Mouse (Mus musculus): Measurements from ENCODE around the gene Diras1.

The Diras1 gene

DNA sequence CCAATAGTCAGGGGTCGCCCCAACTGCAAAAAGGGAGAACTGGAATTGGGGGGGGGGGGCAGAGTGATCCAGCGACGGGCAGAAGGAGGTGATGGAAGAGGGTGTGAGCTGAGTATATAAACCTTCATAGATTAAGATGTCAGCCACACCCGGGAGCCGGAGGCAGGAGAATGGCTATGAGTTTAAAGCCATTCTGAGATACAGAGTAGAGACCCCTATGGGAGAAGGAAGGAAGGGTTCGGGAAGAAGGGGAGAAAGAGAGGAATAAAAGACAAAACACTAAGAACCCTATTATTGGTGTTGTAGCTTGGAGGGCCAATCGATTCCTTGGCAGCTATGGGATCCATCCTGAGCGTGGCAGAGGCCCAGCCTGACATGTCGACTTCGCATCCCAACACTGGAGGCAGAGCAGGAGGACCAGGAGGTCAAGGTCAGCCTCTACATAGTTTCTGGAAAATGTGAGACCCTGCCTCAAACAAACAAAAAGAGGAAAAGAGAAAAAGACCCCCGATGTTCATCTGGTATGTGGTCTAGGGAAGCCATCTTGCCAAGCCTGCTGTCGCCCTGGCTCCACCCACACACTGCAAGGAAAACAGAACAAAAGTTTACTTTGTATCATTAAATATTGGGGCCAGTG lies at the start of gene Diras1:
TSS of gene Diras1 (minus strand) at position 24 of the 637 bp plus-strand sequence.
- TF ChIP-seq GATA4 (IDR thresholded peaks at IDR 0.05; ENCODE audit: insufficient replicate concordance, low read length), result no peak

DNA sequence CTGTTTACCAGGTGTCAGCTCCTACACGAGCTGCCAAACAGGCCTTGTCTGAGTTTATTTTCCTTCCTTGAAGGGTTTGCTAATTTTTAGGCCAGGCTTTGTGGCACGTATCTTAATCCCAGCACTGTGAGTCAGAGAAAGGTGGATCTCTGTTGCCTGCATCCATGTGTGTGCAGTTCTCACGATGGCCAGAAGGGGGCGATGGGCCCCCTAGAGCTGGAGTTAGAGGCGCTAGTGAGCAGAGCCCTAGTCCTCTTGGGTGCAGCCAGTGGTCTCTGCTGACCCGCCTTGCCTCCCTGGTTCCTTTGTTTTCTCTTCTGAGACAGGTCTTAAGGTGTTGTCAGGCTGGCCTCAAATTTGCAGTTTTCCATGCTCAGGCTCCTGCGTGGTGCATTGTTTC lies 48.0 kb upstream of the Diras1 start:
- no peak for TF ChIP-seq GATA4 (IDR thresholded peaks at IDR 0.05; ENCODE audit: insufficient replicate concordance, low read length)

DNA sequence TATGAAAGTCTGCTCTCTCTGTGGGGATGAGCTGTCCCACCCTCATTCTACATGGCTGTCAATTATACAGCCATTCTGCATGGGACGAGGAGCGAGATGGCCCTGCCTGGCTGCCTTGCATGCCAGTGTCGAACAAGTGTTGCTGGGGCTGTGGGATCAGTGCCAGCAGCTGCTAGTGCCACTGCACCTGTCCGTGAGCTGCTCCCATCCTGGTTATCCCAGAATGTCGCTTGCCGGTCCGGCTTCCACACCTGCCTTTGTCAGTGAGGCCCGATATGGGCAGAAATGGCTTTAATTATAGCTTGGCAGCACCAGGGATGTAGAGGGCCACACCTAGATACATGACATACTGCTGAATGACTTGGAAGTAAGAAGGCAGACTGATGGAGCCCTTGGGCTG lies 46.8 kb upstream of the Diras1 start:
- no peak for TF ChIP-seq GATA4 (IDR thresholded peaks at IDR 0.05; ENCODE audit: insufficient replicate concordance, low read length)

GRCm38 (mm10) chr10:81069836-81070235 lies 44.4 kb upstream of the Diras1 start, which contains the start of gene Thop1:
Thop1 (plus strand) TSS chr10:81070035.
- no peak; the same call in 1 of the 2 replicates for TF ChIP-seq GATA4 (IDR thresholded peaks at IDR 0.05; ENCODE audit: insufficient replicate concordance, low read length)

GRCm38 (mm10) chr10:81068706-81069105 lies 43.2 kb upstream of the Diras1 start:
- TF ChIP-seq GATA4 (IDR thresholded peaks at IDR 0.05; ENCODE audit: insufficient replicate concordance, low read length), result no peak

DNA sequence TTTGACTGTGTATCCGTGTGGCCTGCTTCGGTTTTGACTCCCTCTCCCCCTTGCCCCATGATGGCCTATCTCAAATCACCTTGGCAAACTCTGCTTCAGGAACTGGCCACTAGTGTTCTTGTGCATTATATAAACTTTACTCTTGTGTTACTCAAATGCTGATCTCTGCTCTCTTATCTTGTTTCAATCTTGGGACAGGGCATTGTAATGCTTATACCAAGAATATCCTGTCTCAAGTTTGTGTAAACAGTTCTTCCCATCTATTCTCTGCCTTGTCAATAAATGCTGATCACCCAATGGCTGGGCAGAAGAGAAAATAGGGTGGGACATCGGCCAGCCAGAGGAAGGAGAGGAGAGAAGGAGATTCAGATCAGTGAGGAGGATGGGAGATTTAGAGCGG lies 37.2 kb upstream of the Diras1 start:
- TF ChIP-seq GATA4 (IDR thresholded peaks at IDR 0.05; ENCODE audit: insufficient replicate concordance, low read length), result no peak

- no peak; the same call in 1 of the 2 replicates for TF ChIP-seq GATA4 (IDR thresholded peaks at IDR 0.05; ENCODE audit: insufficient replicate concordance, low read length)
These were observed 34.4 kb upstream of the Diras1 start, which contains the start of gene Sgta for GRCm38 (mm10) chr10:81059603-81060543. Sgta (minus strand) TSS chr10:81060181.

GRCm38 (mm10) chr10:81058896-81059295 lies 33.4 kb upstream of the Diras1 start:
- TF ChIP-seq GATA4 (IDR thresholded peaks at IDR 0.05; ENCODE audit: insufficient replicate concordance, low read length), result no peak

GRCm38 (mm10) chr10:81057406-81058130 lies 32.1 kb upstream of the Diras1 start:
- no peak for TF ChIP-seq GATA4 (IDR thresholded peaks at IDR 0.05; ENCODE audit: insufficient replicate concordance, low read length)

DNA sequence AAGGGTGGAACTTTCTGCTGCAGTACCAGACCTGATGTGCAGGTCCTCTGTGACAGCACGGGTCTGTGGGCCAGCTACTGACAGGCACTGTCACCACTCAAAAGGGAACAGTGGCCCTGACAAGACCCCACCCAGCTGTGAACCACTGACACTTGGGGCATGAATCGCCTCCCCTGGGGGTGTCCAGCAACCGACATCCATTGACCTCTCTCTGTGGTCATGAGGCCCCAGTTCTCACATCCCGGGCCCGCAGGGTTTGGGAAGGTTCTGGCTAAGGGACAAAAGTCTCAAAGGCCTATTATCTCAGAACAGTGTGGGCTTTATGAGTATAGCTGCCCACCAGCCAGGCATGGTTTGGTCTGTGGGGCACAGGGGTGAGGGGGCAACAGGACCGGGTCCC lies 29.7 kb upstream of the Diras1 start:
- no peak for TF ChIP-seq GATA4 (IDR thresholded peaks at IDR 0.05; ENCODE audit: insufficient replicate concordance, low read length)

DNA sequence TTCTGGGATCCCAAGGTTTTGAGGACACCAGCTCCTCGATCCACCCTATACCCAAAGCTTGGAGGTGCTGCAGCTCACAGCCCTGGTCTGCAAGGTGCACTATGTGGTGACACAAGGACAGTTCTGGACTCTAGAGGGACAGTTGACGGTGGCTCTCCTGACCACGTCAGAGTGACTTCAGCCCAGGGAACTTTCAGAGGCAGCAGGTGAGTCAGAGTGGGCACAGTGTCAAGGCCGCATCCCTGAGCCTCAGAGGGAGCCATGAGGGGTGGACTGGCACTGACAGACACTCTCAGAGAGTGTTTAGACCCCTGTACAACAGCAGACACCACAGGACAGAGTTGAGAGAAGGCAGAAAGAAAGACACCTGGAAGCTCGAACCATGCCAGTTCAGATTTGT lies 27.1 kb upstream of the Diras1 start:
- no peak for TF ChIP-seq GATA4 (IDR thresholded peaks at IDR 0.05; ENCODE audit: insufficient replicate concordance, low read length)

DNA sequence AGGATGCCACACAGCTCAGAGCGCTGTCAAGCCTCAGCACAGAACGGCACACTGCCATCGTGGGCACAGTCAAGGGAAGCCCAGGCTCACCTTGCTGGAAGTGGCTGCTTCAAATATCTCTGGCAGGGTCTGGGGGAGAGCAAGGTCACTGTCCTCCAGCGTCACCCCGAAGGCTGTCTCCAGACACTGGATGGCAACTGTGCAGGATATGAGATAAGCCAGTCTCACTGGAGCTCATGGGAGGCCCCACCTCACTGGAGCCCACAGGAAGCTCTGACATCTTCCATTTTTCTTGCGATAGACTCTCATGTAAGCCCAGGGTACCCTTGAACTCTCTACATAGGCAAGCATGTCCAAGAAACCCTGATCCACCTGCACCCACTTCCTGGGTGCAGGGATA lies 25.7 kb upstream of the Diras1 start:
- no peak for TF ChIP-seq GATA4 (IDR thresholded peaks at IDR 0.05; ENCODE audit: insufficient replicate concordance, low read length)

DNA sequence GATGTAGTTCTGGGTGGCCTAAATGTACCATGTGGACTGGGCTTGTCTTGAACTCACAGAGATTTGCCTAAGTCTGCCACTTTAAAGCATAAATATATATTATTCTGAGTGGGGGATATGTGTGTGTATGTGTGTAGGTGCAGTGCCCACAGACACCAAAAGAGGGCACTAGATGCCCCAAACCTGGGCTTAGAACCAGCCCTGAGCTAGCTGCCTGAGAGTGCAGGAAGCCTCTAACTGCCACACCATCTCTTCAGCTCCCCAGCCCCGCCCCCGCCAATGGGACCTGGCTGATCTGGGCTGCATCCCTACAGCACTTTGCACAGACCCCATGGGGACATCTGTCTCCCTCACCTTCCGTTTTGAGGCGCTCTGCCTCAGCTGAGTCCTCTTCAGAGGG lies 25.2 kb upstream of the Diras1 start:
- no peak for TF ChIP-seq GATA4 (IDR thresholded peaks at IDR 0.05; ENCODE audit: insufficient replicate concordance, low read length)

- no peak for TF ChIP-seq GATA4 (IDR thresholded peaks at IDR 0.05; ENCODE audit: insufficient replicate concordance, low read length)
These were observed 16.2 kb upstream of the Diras1 start for GRCm38 (mm10) chr10:81041458-81042175.
